Mouse (Mus musculus): ENCODE data around the gene Slc30a7. TPM values are rescaled to one million over a fixed set of nuclear protein-coding genes. Genes with fewer than 3 reads are reported as not detected.

The Slc30a7 gene
- polyA plus RNA-seq, 1 experiment from 2014 or later, result 15.0 TPM

DNA sequence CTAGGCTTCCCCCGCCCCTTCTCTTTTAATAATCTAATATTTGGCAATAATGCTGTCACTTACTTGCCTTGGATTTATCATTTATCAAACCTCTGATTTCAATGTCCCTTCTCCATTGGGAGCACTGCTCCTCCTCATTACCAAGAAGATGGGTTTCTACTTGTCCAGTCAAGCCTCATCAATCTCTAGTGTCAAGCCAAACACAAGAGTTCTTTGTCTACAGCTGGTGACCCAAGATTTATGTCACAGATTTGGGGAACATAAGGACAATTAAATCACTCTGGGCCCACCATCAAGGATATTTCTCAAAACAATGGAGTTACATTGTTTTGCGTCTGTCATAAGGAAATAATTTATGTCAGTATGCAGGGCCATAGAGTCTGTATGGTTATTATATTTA lies 114.0 kb downstream of the Slc30a7 start:
- H3K4me2 ChIP-seq, result no peak overlapping the region
- ATAC-seq (ENCODE audit: low read depth), result no peak
- H3K4me1 ChIP-seq (replicated peaks), result peaks cover 11% of the 10 kb centered on the region
- no peak overlapping the region for H3K27ac ChIP-seq (replicated peaks)
- peaks cover 13% of the 10 kb centered on the region for H3K36me3 ChIP-seq
- no peaks in the 10 kb centered on the region for H3K9me3 ChIP-seq
- no peak overlapping the region for H3K9ac ChIP-seq
- H3K4me3 ChIP-seq, result no peak overlapping the region
- 40% methylated on average over 2 of the region's 2 CpGs for WGBS
- no peaks in the 10 kb centered on the region for H3K27me3 ChIP-seq

DNA sequence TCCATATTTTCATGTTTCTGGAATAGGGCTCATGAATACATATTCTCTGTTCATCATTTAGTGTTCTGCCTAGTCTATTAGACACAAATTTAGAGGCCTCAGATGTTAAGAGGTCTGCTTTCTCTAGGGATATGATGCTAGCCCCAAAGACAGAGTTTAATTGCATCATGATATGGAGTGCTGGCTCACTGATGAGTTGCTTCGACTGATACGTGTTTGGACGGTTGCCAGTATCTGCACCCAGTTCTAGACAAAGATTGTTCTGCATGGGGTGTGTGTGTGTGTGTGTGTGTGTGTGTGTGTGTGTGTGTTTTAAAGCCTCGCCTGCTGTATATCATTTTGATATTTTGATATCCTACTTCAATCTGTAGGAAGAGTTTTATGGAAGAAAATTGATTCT lies 114.9 kb downstream of the Slc30a7 start:
- no peak for ATAC-seq (ENCODE audit: low read depth)
- Histone ChIP-seq H3K4me2 (no peak overlapping the region), H3K9me3 (no peaks in the 10 kb centered on the region), H3K27ac (replicated peaks) (no peak overlapping the region; the same call in 1 of the 2 replicates), H3K36me3 (peaks cover 13% of the 10 kb centered on the region), H3K4me3 (no peak overlapping the region), H3K27me3 (no peaks in the 10 kb centered on the region), H3K9ac (no peak overlapping the region), H3K4me1 (replicated peaks) (peaks cover 13% of the 10 kb centered on the region)
- WGBS, result 58% methylated on average over 4 of the region's 4 CpGs

Small RNA genes within 50 kb of the gene (microRNA-seq; reads per million reads assigned to microRNA genes)
- not detected for gene Mir669n

Other genes with a start within 250 kb of the Slc30a7 start
- 28.5 and 29.6 TPM in 2 replicates for gene Dph5, start 119.6 kb downstream of the Slc30a7 start, polyA plus RNA-seq (2015; fragmentation: Nextera tagmentation; extraction: Ambion mirVana)
- gene Extl2, start 56 bp upstream of the Slc30a7 start, polyA plus RNA-seq (2015; fragmentation: Nextera tagmentation; extraction: Ambion mirVana), result 33.0 and 36.1 TPM in 2 replicates
- 27.9 and 37.4 TPM in 2 replicates for gene Vcam1, start 122.3 kb upstream of the Slc30a7 start, polyA plus RNA-seq (2015; fragmentation: Nextera tagmentation; extraction: Ambion mirVana)
- 1.7 and 2.8 TPM in 2 replicates for gene Gpr88, start 246.1 kb upstream of the Slc30a7 start, polyA plus RNA-seq (2015; fragmentation: Nextera tagmentation; extraction: Ambion mirVana)

All from neural tube, embryonic 13.5 days (tissue).